Comparison of ENCODE assay signal across 8 mouse cellular contexts in the genomic region with DNA sequence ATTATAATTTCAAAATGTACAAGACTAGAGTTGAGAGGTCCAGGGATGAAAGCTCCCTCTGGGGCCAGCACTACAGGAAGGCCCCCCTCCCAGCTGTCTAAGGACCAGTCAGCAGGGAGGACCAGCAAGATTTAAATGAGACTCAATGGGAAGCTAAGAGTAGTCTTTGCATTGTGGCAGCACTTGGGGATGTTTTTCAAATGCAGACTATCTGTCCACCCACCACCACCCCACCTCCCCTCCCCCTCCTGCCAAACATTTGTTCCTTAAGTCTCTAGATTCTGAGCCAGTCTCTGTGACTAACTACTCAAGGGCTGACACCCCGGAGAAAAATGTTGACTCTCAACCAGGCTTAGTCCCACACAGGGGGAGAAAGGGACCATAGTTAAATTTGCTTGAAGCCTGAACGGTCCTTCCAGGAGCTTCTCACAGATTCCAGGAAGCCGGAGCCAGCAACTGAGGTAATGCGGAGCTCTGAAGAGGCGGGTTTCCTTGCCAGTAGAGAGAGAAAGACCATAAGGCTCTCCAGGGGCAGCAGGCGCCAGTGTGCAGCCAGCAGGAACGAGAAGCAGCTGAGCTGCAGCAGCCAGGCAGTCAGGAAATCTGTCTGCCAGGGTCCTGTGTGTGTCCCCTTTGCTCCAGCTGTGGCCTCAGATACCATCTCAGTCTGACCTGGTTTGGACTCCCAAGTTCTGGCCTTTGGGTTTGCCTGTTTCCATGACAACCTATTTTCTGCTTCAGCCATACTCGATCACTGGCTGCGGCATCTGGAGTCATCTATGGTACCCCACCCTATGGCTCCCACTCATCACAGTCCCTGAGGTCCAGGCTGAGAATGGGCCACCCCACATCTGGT.
A peak's percentile ranks its signal among the peaks of the same experiment; 100 is the strongest.
DNase-seq lines count a peak whose midpoint lies in the region; ATAC-seq and TF ChIP-seq lines count a peak whose summit lies in the region.

No protein-coding gene starts in this region.

- no peak overlapping the region for H3K4me3 ChIP-seq in ES-Bruce4 (ENCODE audit: low read depth, low read length)
- no peak overlapping the region for H3K4me3 ChIP-seq in hindbrain, embryonic 12.5 days
- no peak overlapping the region for H3K4me3 ChIP-seq in limb, embryonic 14.5 days (replicated peaks; ENCODE audit: low read length)

- H3K4me1 ChIP-seq in ES-Bruce4 (ENCODE audit: control insufficient read depth, insufficient read depth, low read length): peaks cover 6% of the 10 kb centered on the region
- no peaks in the 10 kb centered on the region; the same call in 1 of the 2 replicates for H3K4me1 ChIP-seq in hindbrain, embryonic 12.5 days
- H3K4me1 ChIP-seq in limb, embryonic 14.5 days (ENCODE audit: control insufficient read depth, insufficient read depth, low read length): 0 out of 2 replicates have a peak, but pooled peaks cover 3% of the 10 kb centered on the region

- no peaks in the 10 kb centered on the region for H3K9me3 ChIP-seq in ES-Bruce4 (replicated peaks; ENCODE audit: control insufficient read depth, insufficient read depth, low read length, poor library complexity, severe bottlenecking)
- no peaks in the 10 kb centered on the region for H3K9me3 ChIP-seq in hindbrain, embryonic 12.5 days (replicated peaks)
- H3K9me3 ChIP-seq in limb, embryonic 14.5 days (ENCODE audit: control insufficient read depth, low read length): no peaks in the 10 kb centered on the region

- peak; percentile 67 for ATAC-seq in hindbrain, embryonic 12.5 days (ENCODE audit: low FRiP score)
- ATAC-seq in limb, embryonic 14.5 days (ENCODE audit: low FRiP score, low read depth): peak; percentile 34; the same call in 1 of the 2 replicates
- ATAC-seq in granulocyte monocyte progenitor cell, adult 5-6 weeks (replicated peaks; ENCODE audit: poor library complexity, severe bottlenecking): no peak

- H3K36me3 ChIP-seq in ES-Bruce4 (ENCODE audit: control insufficient read depth, insufficient read depth, low read length, poor library complexity, severe bottlenecking): no peaks in the 10 kb centered on the region
- no peaks in the 10 kb centered on the region for H3K36me3 ChIP-seq in hindbrain, embryonic 12.5 days
- H3K36me3 ChIP-seq in limb, embryonic 14.5 days (ENCODE audit: control insufficient read depth, insufficient read depth, low read length): no peaks in the 10 kb centered on the region

- peak; percentile 60; the same call in 1 of the 2 replicates for TF ChIP-seq EP300 in ES-Bruce4 (IDR thresholded peaks at IDR 0.05; ENCODE audit: insufficient read depth, low read depth, low read length)

- no peak for TF ChIP-seq POLR2A in ES-Bruce4 (IDR thresholded peaks at IDR 0.05; ENCODE audit: insufficient read depth, low read length)
- no peak for TF ChIP-seq POLR2A in limb, embryonic 14.5 days (IDR thresholded peaks at IDR 0.05; ENCODE audit: borderline replicate concordance, extremely low read depth, insufficient read depth, insufficient read length)

- WGBS in hindbrain, embryonic 12.5 days: 19% methylated on average over 9 of the region's 9 CpGs
- 25% methylated on average over 9 of the region's 9 CpGs for WGBS in limb, embryonic 14.5 days

- H3K9ac ChIP-seq in ES-Bruce4 (ENCODE audit: low read depth, poor library complexity, severe bottlenecking): no peak overlapping the region
- H3K9ac ChIP-seq in hindbrain, embryonic 12.5 days: no peak overlapping the region
- H3K9ac ChIP-seq in limb, embryonic 14.5 days (ENCODE audit: low read depth, low read length, severe bottlenecking): no peak overlapping the region

- no peak for TF ChIP-seq CTCF in ES-Bruce4 (IDR thresholded peaks at IDR 0.05; ENCODE audit: low read depth, low read length)

- H3K27ac ChIP-seq in ES-Bruce4 (ENCODE audit: insufficient read depth, low read length): peak overlapping the region; percentile 39; the same call in 1 of the 2 replicates
- H3K27ac ChIP-seq in hindbrain, embryonic 12.5 days: peak overlapping the region; percentile 14; the same call in 1 of the 2 replicates
- H3K27ac ChIP-seq in limb, embryonic 14.5 days (replicated peaks; ENCODE audit: low read depth, low read length): 0 out of 2 replicates have a peak overlapping the region, but pooled peaks have one; percentile 9

- no peak overlapping the region; the same call in 1 of the 2 replicates for H3K4me2 ChIP-seq in hindbrain, embryonic 12.5 days (replicated peaks)
- H3K4me2 ChIP-seq in limb, embryonic 14.5 days (replicated peaks; ENCODE audit: low read depth, low read length, severe bottlenecking): peak overlapping the region; percentile 20; the same call in 1 of the 2 replicates

- no peaks in the 10 kb centered on the region for H3K27me3 ChIP-seq in ES-Bruce4 (ENCODE audit: control insufficient read depth, insufficient read depth, low read length, poor library complexity, severe bottlenecking)
- no peaks in the 10 kb centered on the region for H3K27me3 ChIP-seq in hindbrain, embryonic 12.5 days
- no peaks in the 10 kb centered on the region for H3K27me3 ChIP-seq in limb, embryonic 14.5 days (ENCODE audit: control insufficient read depth, insufficient read depth, low read length)

- DNase-seq in adrenal gland, postnatal 14 days: peak; percentile 16
- no peak for DNase-seq in adrenal gland, postnatal 4 days (ENCODE audit: low spot score in 2 of 2)
- peak; percentile 19 for DNase-seq in forelimb bud, embryonic 11.5 days (ENCODE audit: low read depth, low spot score)
- peak; percentile 57 for DNase-seq in limb, embryonic 14.5 days (ENCODE audit: low spot score)
- no peak for DNase-seq in spleen, postnatal 14 days (ENCODE audit: low spot score in 2 of 2)

Comparison
In these comparisons a context has a peak if more than half of its experiments do, and no peak if none do; other contexts are left out.
1. DNase-seq: peak in adrenal gland, postnatal 14 days (single experiment), forelimb bud, embryonic 11.5 days (single experiment) and limb, embryonic 14.5 days (single experiment); none in adrenal gland, postnatal 4 days (0 of 2) and spleen, postnatal 14 days (0 of 2).
2. Peak in every context shown above with its lines, with median percentiles within 50 percentile points of each other: H3K27ac ChIP-seq.